ENCODE assay signal across 15 mouse cellular contexts in genomic region chr9:57800325-57800975, GRCm38 (mm10). TPM values are rescaled to one million over a fixed set of nuclear protein-coding genes. Genes with fewer than 3 reads are reported as not detected.
DNase-seq lines count a peak whose midpoint lies in the region; ATAC-seq and TF ChIP-seq lines count a peak whose summit lies in the region.
"Had no signal": no experiment of that assay in that cellular context is flagged by ENCODE, and none has a peak within 500 bp of the region (broad histone marks: within the 10 kb centered on the region; RNA-seq: fewer than 3 reads in every experiment).

No protein-coding gene starts in this region.

- peaks cover 35% of the 10 kb centered on the region for H3K4me1 ChIP-seq in heart, postnatal 0 days (ENCODE audit: control insufficient read depth, insufficient read depth)
- H3K4me1 ChIP-seq in liver, embryonic 13.5 days (replicated peaks): peaks cover 57% of the 10 kb centered on the region
- H3K4me1 ChIP-seq in midbrain, embryonic 13.5 days (replicated peaks): peaks cover 28% of the 10 kb centered on the region

- H3K36me3 ChIP-seq in heart, postnatal 0 days (replicated peaks; ENCODE audit: control insufficient read depth, insufficient read depth, low read length): peaks cover 25% of the 10 kb centered on the region
- peaks cover 38% of the 10 kb centered on the region for H3K36me3 ChIP-seq in liver, embryonic 13.5 days
- peaks cover 42% of the 10 kb centered on the region for H3K36me3 ChIP-seq in midbrain, embryonic 13.5 days

- H3K27me3 ChIP-seq in heart, postnatal 0 days (ENCODE audit: control insufficient read depth, insufficient read depth, low read length): no peaks in the 10 kb centered on the region
- no peaks in the 10 kb centered on the region for H3K27me3 ChIP-seq in liver, embryonic 13.5 days
- no peaks in the 10 kb centered on the region for H3K27me3 ChIP-seq in midbrain, embryonic 13.5 days
- H3K27me3 ChIP-seq: hindbrain, embryonic 15.5 days had no signal

- no peak for DNase-seq in heart, postnatal 0 days (ENCODE audit: low spot score)
- no peak for DNase-seq in heart, adult 8-10 months (ENCODE audit: low spot score)
- DNase-seq in ZHBTc4 (ENCODE audit: low read depth, low spot score): peak; percentile 49
- DNase-seq in liver, embryonic 13.5 days: peak; percentile 36
- DNase-seq in urinary bladder, postnatal 36 days (ENCODE audit: low spot score in 2 of 2): no peak
- DNase-seq in frontal cortex, postnatal 14 days (ENCODE audit: low spot score in 2 of 2): no peak
- DNase-seq: cerebellum, adult 8-10 months; gastrocnemius, postnatal 14 days; midbrain, embryonic 14.5 days; right cerebral cortex, postnatal 14 days had no signal

- no peak overlapping the region for H3K4me2 ChIP-seq in heart, postnatal 0 days (ENCODE audit: low read depth, low read length)
- H3K4me2 ChIP-seq in liver, embryonic 13.5 days: peak overlapping the region; percentile 34
- H3K4me2 ChIP-seq in midbrain, embryonic 13.5 days (replicated peaks): no peak overlapping the region
- H3K4me2 ChIP-seq: hindbrain, embryonic 15.5 days had no signal

- TF ChIP-seq CTCF in heart, postnatal 0 days (IDR thresholded peaks at IDR 0.05; ENCODE audit: low read depth): no peak

- no peak overlapping the region for H3K4me3 ChIP-seq in heart, postnatal 0 days (ENCODE audit: low read depth, low read length)
- H3K4me3 ChIP-seq in liver, embryonic 13.5 days (replicated peaks): no peak overlapping the region
- no peak overlapping the region for H3K4me3 ChIP-seq in midbrain, embryonic 13.5 days (replicated peaks)
- H3K4me3 ChIP-seq: embryonic facial prominence, embryonic 10.5 days; hindbrain, embryonic 15.5 days had no signal

- 47% methylated on average over 9 of the region's 9 CpGs for WGBS in heart, postnatal 0 days
- 56% methylated on average over 9 of the region's 9 CpGs for WGBS in liver, embryonic 13.5 days (ENCODE audit: insufficient replicate concordance)
- 87% methylated on average over 9 of the region's 9 CpGs for WGBS in midbrain, embryonic 13.5 days

- no peaks in the 10 kb centered on the region for H3K9me3 ChIP-seq in heart, postnatal 0 days (replicated peaks; ENCODE audit: control insufficient read depth, low read length)
- no peaks in the 10 kb centered on the region for H3K9me3 ChIP-seq in liver, embryonic 13.5 days (replicated peaks)
- H3K9me3 ChIP-seq in midbrain, embryonic 13.5 days: no peaks in the 10 kb centered on the region
- H3K9me3 ChIP-seq: embryonic facial prominence, embryonic 10.5 days; hindbrain, embryonic 15.5 days had no signal

- no peak for TF ChIP-seq EP300 in heart, postnatal 0 days (IDR thresholded peaks at IDR 0.05; ENCODE audit: low read depth)

- no peak overlapping the region for H3K27ac ChIP-seq in heart, postnatal 0 days (ENCODE audit: low read depth)
- H3K27ac ChIP-seq in liver, embryonic 13.5 days: peak overlapping the region; percentile 19; the same call in 1 of the 2 replicates
- no peak overlapping the region for H3K27ac ChIP-seq in midbrain, embryonic 13.5 days
- H3K27ac ChIP-seq: embryonic facial prominence, embryonic 10.5 days; hindbrain, embryonic 15.5 days; kidney, postnatal 0 days had no signal

- peak; percentile 42; the same call in 1 of the 2 replicates for ATAC-seq in heart, postnatal 0 days (ENCODE audit: insufficient read depth, low read depth)
- ATAC-seq in liver, embryonic 13.5 days (ENCODE audit: low read depth): peak; percentile 76
- ATAC-seq in megakaryocyte-erythroid progenitor cell, adult 5-6 weeks (replicated peaks; ENCODE audit: low FRiP score, low TSS enrichment, poor library complexity, severe bottlenecking): peak; percentile 51; the same call in 1 of the 2 replicates
- ATAC-seq in midbrain, embryonic 13.5 days: no peak

- H3K9ac ChIP-seq in heart, postnatal 0 days (replicated peaks; ENCODE audit: low read depth, low read length): no peak overlapping the region
- H3K9ac ChIP-seq in liver, embryonic 13.5 days: peak overlapping the region; percentile 30; the same call in 1 of the 2 replicates
- no peak overlapping the region for H3K9ac ChIP-seq in midbrain, embryonic 13.5 days (replicated peaks)
- H3K9ac ChIP-seq: hindbrain, embryonic 15.5 days had no signal

RNA-seq across cellular contexts. Expression of gene Clk3, which starts 34.8 kb away (rescaled TPM):
- total RNA-seq in heart, postnatal 0 days (2014; rRNA removed; ENCODE audit: low replicate concordance): 27.5 and 40.8 TPM in 2 replicates
- polyA plus RNA-seq in heart, postnatal 0 days (2015; fragmentation: Nextera tagmentation; extraction: Ambion mirVana): 31.9 and 34.8 TPM in 2 replicates
- total RNA-seq in heart, adult 8-10 months (2022): 10 to 100 TPM; 23.8 to 36.5 (median 29.3) TPM
- 86.2 and 97.4 TPM in 2 replicates for polyA plus RNA-seq in liver, embryonic 13.5 days (2015; fragmentation: Nextera tagmentation; extraction: Ambion mirVana)
- 58.1 and 73.0 TPM in 2 replicates for total RNA-seq in megakaryocyte-erythroid progenitor cell, adult 5-6 weeks (2014; fragmentation: Nextera tagmentation)
- 24.7 and 36.4 TPM in 2 replicates for total RNA-seq in megakaryocyte-erythroid progenitor cell, adult 5-6 weeks (2017)
- polyA plus RNA-seq in midbrain, embryonic 13.5 days (2015; fragmentation: Nextera tagmentation; extraction: Ambion mirVana): 80.0 and 84.9 TPM in 2 replicates

RNA-seq across cellular contexts. Expression of gene Arid3b, which starts 36.1 kb away (rescaled TPM):
- total RNA-seq in heart, postnatal 0 days (2014; rRNA removed; ENCODE audit: low replicate concordance): 7.3 and 11.1 TPM in 2 replicates
- 4.4 and 5.2 TPM in 2 replicates for polyA plus RNA-seq in heart, postnatal 0 days (2015; fragmentation: Nextera tagmentation; extraction: Ambion mirVana)
- total RNA-seq in heart, adult 8-10 months (2022): 1 to 10 TPM; 2.9 to 5.4 (median 3.4) TPM
- 9.7 and 11.7 TPM in 2 replicates for polyA plus RNA-seq in liver, embryonic 13.5 days (2015; fragmentation: Nextera tagmentation; extraction: Ambion mirVana)
- total RNA-seq in megakaryocyte-erythroid progenitor cell, adult 5-6 weeks (2014; fragmentation: Nextera tagmentation): 2.3 and 3.4 TPM in 2 replicates
- 1.5 and 3.2 TPM in 2 replicates for total RNA-seq in megakaryocyte-erythroid progenitor cell, adult 5-6 weeks (2017)
- polyA plus RNA-seq in midbrain, embryonic 13.5 days (2015; fragmentation: Nextera tagmentation; extraction: Ambion mirVana): 15.1 and 18.0 TPM in 2 replicates

Comparison
In these comparisons a context has a peak if more than half of its experiments do, and no peak if none do; other contexts are left out.
1. DNase-seq: peak in ZHBTc4 (single experiment) and liver, embryonic 13.5 days (single experiment); none in heart, postnatal 0 days (single experiment), heart, adult 8-10 months (single experiment), urinary bladder, postnatal 36 days (0 of 2) and frontal cortex, postnatal 14 days (0 of 2).